Mouse (Mus musculus) CH12.LX (cell line): ENCODE data around the gene Ube2v1.

Experiments used
- BHLHE40 ChIP-seq: IDR thresholded peaks from 2 replicates; pipeline ENCODE4 v1.6.1; 2011; ENCODE audit warnings: mild to moderate bottlenecking, low read depth, low read length, improper control_type of control experiment
- CTCF ChIP-seq, 2 experiments: IDR thresholded peaks in 1 of 2; conservative IDR thresholded peaks in 1 of 2; 2 replicates each; pipeline ENCODE4 v1.5.1; 2011 to 2012; ENCODE audit warnings: low read depth in 2 of 2, low read length in 2 of 2, improper control_type of control experiment in 1 of 2, inconsistent platforms in 1 of 2, mild to moderate bottlenecking in 1 of 2, moderate library complexity in 1 of 2
- ELF1 ChIP-seq: IDR thresholded peaks from 2 replicates; pipeline ENCODE4 v1.6.1; 2014; ENCODE audit warnings: low read depth, mild to moderate bottlenecking, inconsistent platforms, low read length, improper control_type of control experiment
- EP300 ChIP-seq: IDR thresholded peaks from 2 replicates; pipeline ENCODE4 v1.6.1; 2011; ENCODE audit warnings: low read length, improper control_type of control experiment
- KAT2A ChIP-seq: IDR thresholded peaks from 2 replicates; pipeline ENCODE4 v1.6.1; 2012; ENCODE audit warnings: low read length, improper control_type of control experiment, inconsistent platforms; ENCODE audit not compliant: insufficient replicate concordance
- MAZ ChIP-seq: IDR thresholded peaks from 2 replicates; pipeline ENCODE4 v1.6.1; 2012; ENCODE audit warnings: low read depth, mild to moderate bottlenecking, inconsistent platforms, low read length, improper control_type of control experiment, moderate library complexity
- NELFE ChIP-seq: IDR thresholded peaks from 2 replicates; pipeline ENCODE4 v1.6.1; 2011; ENCODE audit warnings: low read depth, low read length, improper control_type of control experiment
- PAX5 ChIP-seq: IDR thresholded peaks from 2 replicates; pipeline ENCODE4 v1.6.1; 2012; ENCODE audit warnings: low read length, inconsistent platforms, mixed read lengths
- POLR2A ChIP-seq: IDR thresholded peaks from 2 replicates; pipeline ENCODE4 v1.6.1; 2011; ENCODE audit warnings: low read depth, mild to moderate bottlenecking, improper control_type of control experiment, low read length
- SIN3A ChIP-seq: IDR thresholded peaks from 2 replicates; pipeline ENCODE4 v1.6.1; 2012; ENCODE audit warnings: low read length, improper control_type of control experiment, inconsistent platforms
- TBP ChIP-seq: conservative IDR thresholded peaks from 2 replicates; pipeline ENCODE4 v1.6.1; 2011; ENCODE audit warnings: low read depth, low read length, improper control_type of control experiment
- USF1 ChIP-seq: IDR thresholded peaks from 2 replicates; pipeline ENCODE4 v1.6.1; 2014; ENCODE audit warnings: low read depth, mild to moderate bottlenecking, inconsistent platforms, low read length, improper control_type of control experiment
- USF2 ChIP-seq: conservative IDR thresholded peaks from 2 replicates; pipeline ENCODE4 v1.6.1; 2011; ENCODE audit warnings: low read depth, low read length, improper control_type of control experiment
- ZMIZ1 ChIP-seq: IDR thresholded peaks from 2 replicates; pipeline ENCODE4 v1.6.1; 2012; ENCODE audit warnings: low read depth, mild to moderate bottlenecking, inconsistent platforms, low read length, improper control_type of control experiment

DNA sequence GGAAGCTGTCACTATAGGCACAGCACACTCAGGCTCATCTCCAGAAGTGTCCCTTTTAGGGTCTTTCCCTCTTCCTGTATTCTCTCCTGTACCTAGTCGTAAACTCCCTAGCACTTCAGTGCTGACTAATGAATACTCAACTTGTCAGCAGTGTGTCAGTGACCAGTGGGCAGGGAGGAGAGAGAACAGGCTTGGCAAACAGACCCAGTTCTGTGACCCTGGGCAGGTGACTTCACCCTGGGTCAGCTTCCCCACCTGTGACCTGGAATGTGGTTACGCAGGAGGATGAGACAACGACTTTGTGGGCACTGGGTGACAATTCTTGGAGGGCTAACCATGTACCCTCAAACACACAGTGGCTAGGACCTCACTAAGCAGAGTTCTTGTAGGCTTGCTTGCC, 14.9 kb downstream of the Ube2v1 start:
- TF ChIP-seq BHLHE40 (no peak), EP300 (no peak), USF2 (no peak), PAX5 (no peak), KAT2A (no peak), POLR2A (no peak), MAZ (no peak), CTCF (conservative IDR thresholded peaks at IDR 0.05 in 1 of 2, IDR thresholded peaks at IDR 0.05 in 1 of 2; ENCODE audit: low read depth in 2 of 2, low read length in 2 of 2) (no peak), NELFE (no peak), ELF1 (no peak), TBP (no peak), ZMIZ1 (no peak), SIN3A (no peak), USF1 (no peak)
